Mouse (Mus musculus): ENCODE measurements around the gene Nom1. TPM values are rescaled to one million over a fixed set of nuclear protein-coding genes. Genes with fewer than 3 reads are reported as not detected.
A peak's percentile ranks its signal among the peaks of the same experiment; 100 is the strongest.
"Not testable (repeated sequence)": the region's sequence is repeated elsewhere in the genome, so short reads cannot be mapped to it uniquely, and the experiment has no call there.

The Nom1 gene
- polyA plus RNA-seq, 1 experiment, result 3.1 TPM

GRCm38 (mm10) chr5:29435491-29435890 is 1.0 kb downstream of the Nom1 start:
- Histone ChIP-seq H3K36me3 (replicated peaks; ENCODE audit: low read length) (peaks cover 45% of the 10 kb centered on the region), H3K27me3 (replicated peaks) (peaks cover 17% of the 10 kb centered on the region), H3K4me3 (replicated peaks) (peak overlapping the region; percentile 97), H3K9me3 (no peaks in the 10 kb centered on the region), H3K4me1 (peaks cover 43% of the 10 kb centered on the region)
- TF ChIP-seq FLI1 (IDR thresholded peaks at IDR 0.05; ENCODE audit: low read length) (no peak), GATA1 (IDR thresholded peaks at IDR 0.05; ENCODE audit: borderline replicate concordance, low read length) (no peak)

- Histone ChIP-seq H3K4me1 (peaks cover 43% of the 10 kb centered on the region), H3K4me3 (replicated peaks) (peak overlapping the region; percentile 14), H3K36me3 (replicated peaks; ENCODE audit: low read length) (peaks cover 57% of the 10 kb centered on the region)
- not testable (repeated sequence) for H3K27me3 ChIP-seq (replicated peaks); H3K9me3 ChIP-seq
Observed at GRCm38 (mm10) chr5:29436728-29437127, 2.3 kb downstream of the Nom1 start.

DNA sequence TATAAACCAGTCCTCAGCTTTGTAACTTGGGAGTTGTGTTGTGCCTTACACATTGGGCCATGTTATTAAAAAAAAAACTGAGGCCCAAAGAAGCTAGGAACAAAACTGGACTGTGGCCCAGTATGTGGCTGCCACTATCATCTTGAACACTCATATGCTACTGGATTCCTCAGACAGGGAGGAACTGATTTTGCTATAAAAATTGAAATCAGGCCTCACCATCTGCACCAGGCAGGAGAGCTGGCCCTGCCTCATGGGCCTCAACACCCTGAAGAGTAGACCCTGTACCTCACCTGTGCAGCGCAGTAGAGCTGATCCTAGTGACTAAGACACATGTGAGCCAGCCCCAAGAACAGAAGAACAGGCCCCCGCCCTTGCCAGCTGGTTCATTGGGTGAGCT is 10.8 kb downstream of the Nom1 start:
- TF ChIP-seq GATA1 (IDR thresholded peaks at IDR 0.05; ENCODE audit: borderline replicate concordance, low read length), result no peak
- TF ChIP-seq FLI1 (IDR thresholded peaks at IDR 0.05; ENCODE audit: low read length), result no peak
- H3K36me3 ChIP-seq (replicated peaks; ENCODE audit: low read length), result peaks cover 95% of the 10 kb centered on the region
- H3K9me3 ChIP-seq, result no peaks in the 10 kb centered on the region
- H3K27me3 ChIP-seq (replicated peaks), result no peaks in the 10 kb centered on the region
- H3K4me3 ChIP-seq (replicated peaks), result no peak overlapping the region
- H3K4me1 ChIP-seq, result no peaks in the 10 kb centered on the region

DNA sequence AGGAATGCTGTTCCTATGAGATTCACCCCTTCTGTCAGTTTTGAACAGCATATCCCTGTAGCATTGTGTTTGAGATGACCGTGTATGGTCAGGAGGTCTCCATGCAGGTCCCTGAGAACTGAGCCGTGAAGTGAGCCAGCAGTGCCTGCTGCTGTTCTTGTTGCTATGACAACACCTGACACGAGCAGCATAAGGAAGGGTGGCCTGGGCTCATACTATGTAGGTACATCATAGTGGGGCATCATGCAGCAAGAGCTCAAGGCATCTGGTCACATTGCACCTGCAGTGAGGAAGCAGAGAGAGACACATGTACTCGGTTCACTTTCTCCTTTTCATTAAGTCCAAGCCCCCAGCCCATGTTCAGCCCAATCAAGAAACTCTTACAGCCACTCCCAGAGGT is 17.9 kb downstream of the Nom1 start:
- no peaks in the 10 kb centered on the region for H3K27me3 ChIP-seq (replicated peaks)
- H3K4me3 ChIP-seq (replicated peaks), result no peak overlapping the region
- TF ChIP-seq FLI1 (IDR thresholded peaks at IDR 0.05; ENCODE audit: low read length), result no peak
- no peak for TF ChIP-seq GATA1 (IDR thresholded peaks at IDR 0.05; ENCODE audit: borderline replicate concordance, low read length)
- peaks cover 89% of the 10 kb centered on the region for H3K36me3 ChIP-seq (replicated peaks; ENCODE audit: low read length)
- H3K9me3 ChIP-seq, result no peaks in the 10 kb centered on the region
- no peaks in the 10 kb centered on the region for H3K4me1 ChIP-seq

GRCm38 (mm10) chr5:29456895-29457656 is 22.6 kb downstream of the Nom1 start:
- Histone ChIP-seq H3K4me1 (no peaks in the 10 kb centered on the region), H3K4me3 (replicated peaks) (no peak overlapping the region), H3K36me3 (replicated peaks; ENCODE audit: low read length) (peaks cover 68% of the 10 kb centered on the region), H3K27me3 (replicated peaks) (peaks cover 3% of the 10 kb centered on the region), H3K9me3 (no peaks in the 10 kb centered on the region)
- TF ChIP-seq FLI1 (IDR thresholded peaks at IDR 0.05; ENCODE audit: low read length) (no peak), GATA1 (IDR thresholded peaks at IDR 0.05; ENCODE audit: borderline replicate concordance, low read length) (no peak)

DNA sequence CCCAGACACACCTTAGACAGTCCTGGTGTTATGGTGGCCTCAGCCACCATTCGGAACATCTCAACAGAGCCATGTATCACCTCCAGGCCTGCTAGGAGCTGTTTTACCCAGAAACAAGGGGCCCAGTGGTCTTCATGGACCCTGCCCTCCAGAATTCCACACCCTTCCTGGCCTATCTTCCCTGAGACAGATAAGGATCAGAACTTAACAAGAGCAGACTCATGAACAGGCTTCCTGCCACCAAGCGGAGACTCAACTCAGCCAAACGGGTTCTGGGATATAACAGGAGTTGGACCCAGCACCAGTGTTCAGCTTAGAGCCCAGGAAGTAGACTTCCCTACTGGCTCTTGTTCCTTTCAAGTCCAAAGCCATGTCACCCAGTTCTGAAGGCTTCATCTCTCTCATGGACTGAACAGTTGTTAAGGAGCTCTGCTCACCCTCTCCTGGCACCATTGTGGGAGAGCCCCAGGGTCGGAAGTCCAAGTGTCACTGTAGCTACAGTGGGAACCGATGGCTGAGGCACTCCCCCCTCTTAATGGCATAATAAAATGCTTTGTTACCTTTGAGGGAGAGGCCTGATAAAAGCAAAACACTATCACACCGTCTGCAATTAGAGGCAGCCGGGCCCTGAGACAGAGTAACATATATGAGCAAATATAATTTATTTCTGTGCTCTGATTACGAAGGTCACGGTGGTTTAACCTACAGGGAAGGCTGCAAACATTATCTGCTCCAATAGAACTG is 28.7 kb downstream of the Nom1 start:
- H3K9me3 ChIP-seq, result no peaks in the 10 kb centered on the region
- peaks cover 48% of the 10 kb centered on the region for H3K27me3 ChIP-seq (replicated peaks)
- H3K4me1 ChIP-seq, result peaks cover 8% of the 10 kb centered on the region
- H3K4me3 ChIP-seq (replicated peaks), result no peak overlapping the region
- peaks cover 16% of the 10 kb centered on the region for H3K36me3 ChIP-seq (replicated peaks; ENCODE audit: low read length)
- no peak for TF ChIP-seq GATA1 (IDR thresholded peaks at IDR 0.05; ENCODE audit: borderline replicate concordance, low read length)
- no peak for TF ChIP-seq FLI1 (IDR thresholded peaks at IDR 0.05; ENCODE audit: low read length)

DNA sequence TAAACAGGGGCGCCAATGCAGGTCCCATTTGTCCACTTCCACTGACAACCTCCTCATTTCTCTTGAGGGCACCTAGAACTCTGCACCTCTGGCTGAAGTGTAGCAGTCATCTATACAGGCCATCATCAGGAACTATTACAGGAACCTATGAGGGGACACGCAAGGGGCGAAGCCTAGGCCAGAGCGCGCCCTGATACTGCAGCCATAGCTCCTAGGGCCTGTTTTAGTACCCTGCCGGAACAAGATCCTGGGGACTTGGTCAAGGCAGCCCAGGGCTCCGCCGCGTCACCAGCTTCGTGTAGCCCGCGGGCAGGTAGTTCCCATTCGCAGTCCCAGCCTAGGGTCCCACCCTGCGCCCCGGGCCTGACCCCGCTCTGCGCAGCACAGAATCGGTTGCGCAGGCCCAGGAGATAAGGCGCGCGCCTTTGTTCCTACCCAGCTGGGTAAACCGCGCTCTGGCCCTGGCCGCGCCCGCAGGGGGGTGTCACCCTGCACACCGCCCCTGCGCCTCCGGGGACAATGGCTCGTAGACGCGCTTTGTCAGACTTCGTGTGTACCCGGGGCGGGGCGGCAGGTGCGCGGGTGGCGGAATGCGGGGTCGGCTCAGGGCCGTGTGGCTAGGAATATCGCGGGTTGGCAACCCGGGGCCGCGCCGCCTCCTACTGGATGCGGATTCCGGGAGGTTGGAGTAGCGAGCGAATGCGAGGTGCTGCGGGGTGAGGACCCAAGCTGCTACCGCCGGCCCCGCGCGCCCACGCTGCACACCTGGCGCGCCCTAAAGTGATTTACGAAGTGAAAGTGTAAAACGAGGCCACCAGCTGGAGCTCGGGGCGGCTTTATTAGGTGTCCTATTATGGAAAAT is 33.3 kb downstream of the Nom1 start:
- H3K4me3 ChIP-seq (replicated peaks), result peak overlapping the region; percentile 92
- H3K4me1 ChIP-seq, result peaks cover 19% of the 10 kb centered on the region
- H3K9me3 ChIP-seq, result no peaks in the 10 kb centered on the region
- H3K27me3 ChIP-seq (replicated peaks), result peaks cover 86% of the 10 kb centered on the region
- TF ChIP-seq GATA1 (IDR thresholded peaks at IDR 0.05; ENCODE audit: borderline replicate concordance, low read length), result no peak
- TF ChIP-seq FLI1 (IDR thresholded peaks at IDR 0.05; ENCODE audit: low read length), result no peak
- H3K36me3 ChIP-seq (replicated peaks; ENCODE audit: low read length), result no peaks in the 10 kb centered on the region

DNA sequence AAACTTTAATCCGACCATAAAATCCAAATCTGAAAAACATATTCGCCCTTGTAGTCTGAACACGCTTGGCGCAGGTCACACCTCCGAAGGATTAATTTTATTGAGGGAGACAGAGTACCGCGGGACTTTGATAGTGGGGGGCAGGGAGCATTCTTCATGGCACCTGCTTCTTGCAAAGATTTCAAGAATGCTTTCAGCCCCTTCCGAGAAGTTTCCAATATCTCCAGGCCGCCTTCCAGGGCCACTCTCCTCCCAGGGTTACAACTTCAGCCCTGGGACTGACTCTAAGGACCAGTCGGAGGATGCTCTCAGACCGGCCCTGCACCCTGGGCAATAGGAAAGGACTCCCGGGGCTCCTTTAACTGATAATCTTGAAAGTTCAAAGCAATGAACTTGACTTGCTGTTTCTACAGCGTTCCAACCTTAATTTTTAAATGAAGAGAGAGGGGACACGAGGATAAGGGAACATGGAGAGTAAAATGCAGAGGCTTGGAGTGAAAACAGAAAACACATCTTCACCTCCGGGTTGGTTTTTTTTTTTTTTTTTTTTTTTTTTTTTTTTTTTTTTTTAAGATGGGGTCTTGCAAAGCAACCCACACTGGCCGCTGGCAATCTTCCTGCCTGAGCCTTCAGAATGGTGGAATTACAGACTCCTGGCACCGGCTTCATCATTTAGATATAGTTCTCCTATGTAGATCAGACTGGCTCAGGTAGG is 34.0 kb downstream of the Nom1 start:
- H3K27me3 ChIP-seq (replicated peaks), result peaks cover 87% of the 10 kb centered on the region

GRCm38 (mm10) chr5:29469501-29469900 is 35.0 kb downstream of the Nom1 start:
- Histone ChIP-seq H3K36me3 (replicated peaks; ENCODE audit: low read length) (no peaks in the 10 kb centered on the region), H3K27me3 (replicated peaks) (peaks cover 89% of the 10 kb centered on the region), H3K4me1 (peaks cover 28% of the 10 kb centered on the region), H3K9me3 (no peaks in the 10 kb centered on the region), H3K4me3 (replicated peaks) (no peak overlapping the region)
- TF ChIP-seq FLI1 (IDR thresholded peaks at IDR 0.05; ENCODE audit: low read length), result no peak
- TF ChIP-seq GATA1 (IDR thresholded peaks at IDR 0.05; ENCODE audit: borderline replicate concordance, low read length), result no peak

More for the DNA sequence above, 34.0 kb downstream of the Nom1 start:
- H3K4me1 ChIP-seq, result peaks cover 19% of the 10 kb centered on the region
- no peak for TF ChIP-seq GATA1 (IDR thresholded peaks at IDR 0.05; ENCODE audit: borderline replicate concordance, low read length)
- no peak for TF ChIP-seq FLI1 (IDR thresholded peaks at IDR 0.05; ENCODE audit: low read length)
- H3K9me3 ChIP-seq, result no peaks in the 10 kb centered on the region
- H3K36me3 ChIP-seq (replicated peaks; ENCODE audit: low read length), result no peaks in the 10 kb centered on the region
- peak overlapping the region; percentile 92 for H3K4me3 ChIP-seq (replicated peaks)
